Mouse (Mus musculus): ENCODE results near the gene Cmpk2. TPM values are rescaled to one million over a fixed set of nuclear protein-coding genes. Genes with fewer than 3 reads are reported as not detected.
A peak's percentile ranks its signal among the peaks of the same experiment; 100 is the strongest.

Cmpk2 gene
- polyA plus RNA-seq, 1 experiment from 2014 or later = 13.2 TPM

DNA sequence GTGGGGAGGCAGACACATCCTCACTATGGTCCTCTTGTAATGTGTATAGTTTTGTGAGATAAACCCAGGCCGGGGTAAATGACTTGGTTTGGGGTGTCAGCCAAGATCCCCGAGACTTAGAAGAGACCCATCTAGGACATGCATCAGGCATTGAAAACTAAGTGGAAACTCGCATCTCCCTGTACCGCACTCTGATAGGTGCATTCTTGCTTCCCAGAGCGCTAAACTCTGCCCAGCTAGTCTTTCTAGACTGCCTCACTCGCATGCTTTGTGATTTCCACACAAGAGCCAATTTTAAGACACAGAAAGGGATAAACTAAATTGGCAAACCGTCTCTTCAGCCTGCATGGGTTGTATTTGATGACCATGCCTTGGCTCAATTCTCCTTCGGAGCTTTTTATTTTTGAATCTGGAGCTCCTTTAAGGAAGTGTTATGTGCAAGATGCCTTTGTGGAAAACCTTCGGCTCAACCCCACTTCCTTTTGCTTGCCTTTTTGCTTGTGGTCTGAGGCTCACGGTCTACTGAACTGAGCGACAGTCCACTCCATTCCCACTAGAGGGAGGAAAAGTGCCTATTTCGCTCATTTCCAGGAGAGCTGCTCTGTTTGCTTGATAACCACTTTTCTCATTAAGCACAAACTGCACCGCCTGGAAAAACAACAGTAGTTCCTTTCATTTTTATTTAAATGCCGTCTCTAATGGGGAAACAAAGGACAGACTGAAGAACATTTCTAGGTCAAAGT lies 19.0 kb downstream of the Cmpk2 start:
- Histone ChIP-seq H3K27ac (peak overlapping the region; percentile 13; the same call in 1 of the 2 replicates), H3K4me3 (no peak overlapping the region), H3K27me3 (peaks cover 11% of the 10 kb centered on the region; the same call in 1 of the 2 replicates), H3K9ac (no peak overlapping the region), H3K4me2 (peak overlapping the region; percentile 17), H3K36me3 (no peaks in the 10 kb centered on the region), H3K4me1 (replicated peaks) (peaks cover 12% of the 10 kb centered on the region), H3K9me3 (no peaks in the 10 kb centered on the region)
- peak; percentile 78; the same call in 1 of the 2 replicates for ATAC-seq (ENCODE audit: low FRiP score)
- WGBS = 41% methylated on average over 14 of the region's 14 CpGs

- WGBS = 33% methylated on average over 5 of the region's 5 CpGs
- no peaks in the 10 kb centered on the region for H3K36me3 ChIP-seq
- H3K27me3 ChIP-seq = peaks cover 11% of the 10 kb centered on the region; the same call in 1 of the 2 replicates
- no peak overlapping the region for H3K9ac ChIP-seq
- no peaks in the 10 kb centered on the region for H3K9me3 ChIP-seq
- no peak for ATAC-seq (ENCODE audit: low FRiP score)
- H3K4me3 ChIP-seq = no peak overlapping the region
- H3K4me1 ChIP-seq (replicated peaks) = peaks cover 12% of the 10 kb centered on the region
- peak overlapping the region; percentile 17 for H3K4me2 ChIP-seq
- peak overlapping the region; percentile 3; the same call in 1 of the 2 replicates for H3K27ac ChIP-seq
These were observed 19.7 kb downstream of the Cmpk2 start for GRCm38 (mm10) chr12:26488617-26489274.

GRCm38 (mm10) chr12:26489942-26490341 lies 20.9 kb downstream of the Cmpk2 start:
- H3K9me3 ChIP-seq = no peaks in the 10 kb centered on the region
- 74% methylated on average over 1 of the region's 1 CpGs for WGBS
- ATAC-seq (ENCODE audit: low FRiP score) = no peak
- peaks cover 11% of the 10 kb centered on the region; the same call in 1 of the 2 replicates for H3K27me3 ChIP-seq
- no peak overlapping the region for H3K9ac ChIP-seq
- H3K4me2 ChIP-seq = no peak overlapping the region
- H3K36me3 ChIP-seq = no peaks in the 10 kb centered on the region
- H3K4me1 ChIP-seq (replicated peaks) = peaks cover 12% of the 10 kb centered on the region
- H3K4me3 ChIP-seq = no peak overlapping the region
- no peak overlapping the region for H3K27ac ChIP-seq

- H3K9me3 ChIP-seq = no peaks in the 10 kb centered on the region
- no peak for ATAC-seq (ENCODE audit: low FRiP score)
- H3K4me3 ChIP-seq = no peak overlapping the region
- H3K4me2 ChIP-seq = no peak overlapping the region
- H3K27me3 ChIP-seq = no peaks in the 10 kb centered on the region
- H3K36me3 ChIP-seq = no peaks in the 10 kb centered on the region
- no peak overlapping the region for H3K27ac ChIP-seq
- 84% methylated on average over 3 of the region's 3 CpGs for WGBS
- no peak overlapping the region for H3K9ac ChIP-seq
- no peaks in the 10 kb centered on the region for H3K4me1 ChIP-seq (replicated peaks)
These were observed 32.0 kb downstream of the Cmpk2 start for GRCm38 (mm10) chr12:26501042-26501441.

GRCm38 (mm10) chr12:26510971-26511370 lies 42.0 kb downstream of the Cmpk2 start:
- no peak for ATAC-seq (ENCODE audit: low FRiP score)
- Histone ChIP-seq H3K4me3 (no peak overlapping the region), H3K36me3 (no peaks in the 10 kb centered on the region), H3K4me1 (replicated peaks) (peaks cover 4% of the 10 kb centered on the region; the same call in 1 of the 2 replicates), H3K27me3 (no peaks in the 10 kb centered on the region), H3K9me3 (no peaks in the 10 kb centered on the region), H3K9ac (no peak overlapping the region), H3K4me2 (no peak overlapping the region), H3K27ac (no peak overlapping the region)
- WGBS = 94% methylated on average over 4 of the region's 4 CpGs

DNA sequence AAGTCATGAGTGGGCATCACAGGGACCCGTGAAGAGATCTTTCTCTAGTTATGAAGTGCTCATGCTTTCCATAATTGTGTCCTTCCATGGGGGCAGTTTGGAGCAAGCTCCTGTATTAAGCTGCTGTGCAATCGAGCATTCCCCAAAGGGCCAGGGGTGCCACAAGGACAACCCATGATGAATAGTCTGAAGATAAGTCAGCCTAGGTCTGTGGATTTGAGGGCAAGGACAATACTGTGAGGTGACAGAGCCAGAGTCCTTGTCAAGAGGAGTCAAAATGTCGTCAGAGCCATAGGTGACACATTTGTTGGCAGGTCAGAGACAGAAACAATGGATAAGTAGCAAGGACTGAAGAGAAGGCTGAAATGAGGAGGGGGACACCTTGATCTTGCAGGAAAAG lies 49.2 kb downstream of the Cmpk2 start:
- Histone ChIP-seq H3K4me3 (no peak overlapping the region), H3K36me3 (no peaks in the 10 kb centered on the region), H3K9ac (no peak overlapping the region), H3K9me3 (no peaks in the 10 kb centered on the region), H3K4me2 (no peak overlapping the region), H3K4me1 (replicated peaks) (peaks cover 4% of the 10 kb centered on the region; the same call in 1 of the 2 replicates), H3K27ac (no peak overlapping the region), H3K27me3 (no peaks in the 10 kb centered on the region)
- ATAC-seq (ENCODE audit: low FRiP score) = no peak
- WGBS = 72% methylated on average over 3 of the region's 3 CpGs

DNA sequence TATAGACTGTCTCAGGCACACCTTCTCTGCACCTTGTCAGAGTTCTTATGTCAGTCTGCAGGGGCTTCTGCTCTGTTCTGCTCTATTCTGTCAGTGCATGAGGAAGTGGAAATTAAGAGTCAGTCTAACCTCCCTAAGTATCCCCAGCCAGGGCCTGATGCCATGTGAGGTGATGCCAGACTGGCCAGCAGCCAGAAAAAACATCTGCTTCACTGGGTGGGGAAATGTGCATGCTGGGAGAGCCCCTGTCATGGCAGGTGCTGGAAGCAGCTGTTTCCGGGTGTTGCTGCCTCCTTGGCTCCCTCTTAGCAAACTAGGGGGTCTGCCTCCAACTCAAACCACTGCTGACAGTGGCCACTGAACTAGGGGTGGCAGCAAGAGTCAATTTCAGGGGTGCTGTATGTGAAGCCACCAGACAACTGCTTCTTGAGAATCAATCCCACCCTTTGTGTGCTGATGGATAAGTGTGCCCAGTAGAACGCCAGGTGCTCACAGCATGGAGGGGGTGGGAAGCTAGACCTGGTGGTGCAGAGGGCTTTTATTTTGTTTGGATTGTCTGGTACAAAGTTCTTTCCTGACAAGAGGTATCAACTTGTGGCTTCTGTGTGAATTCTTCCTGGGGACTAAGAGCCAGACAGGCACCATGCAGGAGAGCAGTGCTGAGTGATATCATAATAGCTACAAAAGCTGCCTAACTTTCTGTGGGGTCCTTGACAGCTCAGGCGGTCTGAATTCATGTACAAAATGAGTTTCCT lies 56.1 kb downstream of the Cmpk2 start:
- 61% methylated on average over 3 of the region's 3 CpGs for WGBS
- peak overlapping the region; percentile 75 for H3K27ac ChIP-seq

DNA sequence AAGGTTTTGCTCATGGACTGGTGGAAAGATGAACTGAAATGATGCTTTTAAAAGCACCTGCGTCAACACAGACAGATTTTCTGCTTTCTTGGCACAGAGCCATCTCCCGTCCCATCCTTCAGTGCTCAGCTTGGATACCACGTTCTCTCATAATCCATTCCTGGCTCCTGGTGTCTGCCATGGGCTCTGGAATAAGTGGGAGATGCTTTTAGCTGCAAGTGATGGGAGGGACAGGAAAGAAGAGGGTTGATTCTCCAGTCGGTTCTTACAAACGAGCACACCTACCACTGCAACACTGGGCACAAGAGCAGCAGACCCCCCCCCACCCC lies 56.7 kb downstream of the Cmpk2 start:
- no peak for ATAC-seq (ENCODE audit: low FRiP score)
- Histone ChIP-seq H3K4me2 (no peak overlapping the region), H3K9ac (no peak overlapping the region), H3K4me1 (replicated peaks) (peaks cover 17% of the 10 kb centered on the region), H3K4me3 (no peak overlapping the region), H3K27ac (peak overlapping the region; percentile 75), H3K9me3 (no peaks in the 10 kb centered on the region), H3K36me3 (no peaks in the 10 kb centered on the region), H3K27me3 (no peaks in the 10 kb centered on the region)
- WGBS = 48% methylated on average over 5 of the region's 5 CpGs

More for the DNA sequence above, 56.1 kb downstream of the Cmpk2 start:
- Histone ChIP-seq H3K27me3 (no peaks in the 10 kb centered on the region), H3K4me3 (no peak overlapping the region), H3K9ac (no peak overlapping the region), H3K9me3 (no peaks in the 10 kb centered on the region), H3K36me3 (no peaks in the 10 kb centered on the region), H3K4me1 (replicated peaks) (peaks cover 17% of the 10 kb centered on the region), H3K4me2 (no peak overlapping the region)
- ATAC-seq (ENCODE audit: low FRiP score) = peak; percentile 72

Other genes with a start within 250 kb of the Cmpk2 start
- gene Rnf144a, start 54.0 kb upstream of the Cmpk2 start, polyA plus RNA-seq (2015; fragmentation: Nextera tagmentation; extraction: Ambion mirVana) = 26.0 and 26.6 TPM in 2 replicates
- gene Rsad2, start 12.8 kb upstream of the Cmpk2 start, polyA plus RNA-seq (2015; fragmentation: Nextera tagmentation; extraction: Ambion mirVana) = 0.44 and 0.84 TPM in 2 replicates

All from hindbrain, embryonic 13.5 days (tissue).